Mouse (Mus musculus) intestine, embryonic 15.5 days (tissue): ENCODE data around the gene Stac. TPM values are rescaled to one million over a fixed set of nuclear protein-coding genes. Genes with fewer than 3 reads are reported as not detected.

Source experiments
- ATAC-seq: fragments of 200-750 bp; cut with Nextera tagmentation; 2 replicates; pipeline ENCODE4 v1.8.0; 2017; ENCODE audit warnings: moderate TSS enrichment, moderate library complexity
- H3K27ac ChIP-seq: fragments of 300-500 bp; sonication (generic); 2 replicates; pipeline ENCODE4 v1.5.1; 2015; ENCODE audit warnings: mild to moderate bottlenecking, inconsistent platforms
- H3K27me3 ChIP-seq: fragments of 300-500 bp; sonication (generic); replicated peaks from 2 replicates; pipeline ENCODE4 v1.6.1; 2015; ENCODE audit warnings: inconsistent platforms
- H3K36me3 ChIP-seq: fragments of 300-500 bp; sonication (generic); 2 replicates; pipeline ENCODE4 v1.6.1; 2015; ENCODE audit warnings: inconsistent platforms
- H3K4me1 ChIP-seq: fragments of 300-500 bp; sonication (generic); replicated peaks from 2 replicates; pipeline ENCODE4 v1.6.1; 2015; ENCODE audit warnings: inconsistent platforms
- H3K4me2 ChIP-seq: fragments of 300-500 bp; sonication (generic); replicated peaks from 2 replicates; pipeline ENCODE4 v1.6.1; 2015; ENCODE audit warnings: mild to moderate bottlenecking, inconsistent platforms
- H3K4me3 ChIP-seq: fragments of 300-500 bp; sonication (generic); replicated peaks from 2 replicates; pipeline ENCODE4 v1.5.1; 2015; ENCODE audit warnings: inconsistent platforms
- H3K9ac ChIP-seq: fragments of 300-500 bp; sonication (generic); 2 replicates; pipeline ENCODE4 v1.6.1; 2015; ENCODE audit warnings: inconsistent platforms
- H3K9me3 ChIP-seq: fragments of 300-500 bp; sonication (generic); 2 replicates; pipeline ENCODE4 v1.6.1; 2016; ENCODE audit warnings: inconsistent platforms
- WGBS: fragments of 180-500 bp; shearing (Covaris S2); methylation state at CpG from one replicate; pipeline ENCODE4 v1.1.7; 2015; 5-methylcytosine and 5-hydroxymethylcytosine counted together
- polyA plus RNA-seq: library from polyadenylated mRNA; unstranded; fragments of >200 nt; fragmentation: Nextera tagmentation; extraction: Ambion mirVana; gene quantifications from 2 replicates; pipeline ENCODE4 v1.2.1, GENCODE M21; 2015

Stac gene
- polyA plus RNA-seq: 3.3 and 3.5 TPM in 2 replicates

GRCm38 (mm10) chr9:111689680-111690483 lies at the start of gene Stac:
TSS of gene Stac (minus strand) at chr9:111690348.
- Histone ChIP-seq H3K9me3 (no peaks in the 10 kb centered on the region), H3K27me3 (peaks cover 23% of the 10 kb centered on the region), H3K4me3 (peak within 1 kb of the TSS; percentile 48), H3K27ac (no peak within 1 kb of the TSS), H3K4me2 (peak within 1 kb of the TSS; percentile 97), H3K36me3 (no peaks in the 10 kb centered on the region), H3K9ac (peak within 1 kb of the TSS; percentile 41), H3K4me1 (peaks cover 11% of the 10 kb centered on the region; the same call in 1 of the 2 replicates)
- ATAC-seq: peak; percentile 80
- 3% methylated on average over 64 of the region's 64 CpGs for WGBS

- Histone ChIP-seq H3K36me3 (no peaks in the 10 kb centered on the region), H3K9ac (no peak overlapping the region), H3K4me3 (no peak overlapping the region), H3K4me2 (no peak overlapping the region; the same call in 1 of the 2 replicates), H3K4me1 (0 out of 2 replicates have a peak, but pooled peaks cover 7% of the 10 kb centered on the region), H3K27ac (peak overlapping the region; percentile 8; the same call in 1 of the 2 replicates), H3K27me3 (no peaks in the 10 kb centered on the region), H3K9me3 (no peaks in the 10 kb centered on the region)
- peak; percentile 80 for ATAC-seq
- 45% methylated on average over 10 of the region's 10 CpGs for WGBS
These were observed 49.5 kb upstream of the Stac start for GRCm38 (mm10) chr9:111739431-111740245.

GRCm38 (mm10) chr9:111739026-111739425 lies 48.9 kb upstream of the Stac start:
- Histone ChIP-seq H3K4me2 (no peak overlapping the region; the same call in 1 of the 2 replicates), H3K4me3 (no peak overlapping the region), H3K27ac (no peak overlapping the region), H3K27me3 (no peaks in the 10 kb centered on the region), H3K9me3 (no peaks in the 10 kb centered on the region), H3K4me1 (0 out of 2 replicates have a peak, but pooled peaks cover 7% of the 10 kb centered on the region), H3K36me3 (no peaks in the 10 kb centered on the region), H3K9ac (no peak overlapping the region)
- WGBS: 56% methylated on average over 3 of the region's 3 CpGs
- peak; percentile 54 for ATAC-seq

GRCm38 (mm10) chr9:111737796-111738195 lies 47.6 kb upstream of the Stac start:
- WGBS: 82% methylated on average over 2 of the region's 2 CpGs
- Histone ChIP-seq H3K4me1 (0 out of 2 replicates have a peak, but pooled peaks cover 7% of the 10 kb centered on the region), H3K4me2 (no peak overlapping the region), H3K4me3 (no peak overlapping the region), H3K9me3 (no peaks in the 10 kb centered on the region), H3K36me3 (no peaks in the 10 kb centered on the region), H3K27me3 (no peaks in the 10 kb centered on the region), H3K27ac (no peak overlapping the region), H3K9ac (no peak overlapping the region)
- no peak for ATAC-seq

- Histone ChIP-seq H3K9ac (no peak overlapping the region), H3K36me3 (no peaks in the 10 kb centered on the region), H3K4me3 (no peak overlapping the region), H3K27me3 (no peaks in the 10 kb centered on the region), H3K4me2 (no peak overlapping the region), H3K9me3 (no peaks in the 10 kb centered on the region), H3K4me1 (0 out of 2 replicates have a peak, but pooled peaks cover 7% of the 10 kb centered on the region), H3K27ac (no peak overlapping the region)
- ATAC-seq: no peak
- WGBS: 77% methylated on average over 3 of the region's 3 CpGs
These were observed 45.8 kb upstream of the Stac start for GRCm38 (mm10) chr9:111735931-111736330.

- H3K9ac ChIP-seq: no peak overlapping the region
- H3K4me1 ChIP-seq: no peaks in the 10 kb centered on the region
- no peak overlapping the region for H3K4me3 ChIP-seq
- H3K9me3 ChIP-seq: no peaks in the 10 kb centered on the region
- no peak for ATAC-seq
- H3K36me3 ChIP-seq: no peaks in the 10 kb centered on the region
- 72% methylated on average over 9 of the region's 9 CpGs for WGBS
- no peak overlapping the region for H3K4me2 ChIP-seq
- H3K27me3 ChIP-seq: no peaks in the 10 kb centered on the region
- no peak overlapping the region for H3K27ac ChIP-seq
These were observed 42.0 kb upstream of the Stac start for GRCm38 (mm10) chr9:111731939-111732670.

- Histone ChIP-seq H3K27me3 (no peaks in the 10 kb centered on the region), H3K4me1 (no peaks in the 10 kb centered on the region), H3K9ac (no peak overlapping the region), H3K4me3 (no peak overlapping the region), H3K36me3 (no peaks in the 10 kb centered on the region), H3K27ac (no peak overlapping the region), H3K9me3 (no peaks in the 10 kb centered on the region), H3K4me2 (no peak overlapping the region)
- ATAC-seq: peak; percentile 55
- WGBS: 26% methylated on average over 5 of the region's 5 CpGs
These were observed 34.9 kb upstream of the Stac start for GRCm38 (mm10) chr9:111724981-111725593.

GRCm38 (mm10) chr9:111714457-111714856 lies 24.3 kb upstream of the Stac start:
- H3K4me2 ChIP-seq: no peak overlapping the region
- H3K9me3 ChIP-seq: no peaks in the 10 kb centered on the region
- WGBS: 52% methylated on average over 3 of the region's 3 CpGs
- H3K27ac ChIP-seq: no peak overlapping the region
- no peaks in the 10 kb centered on the region for H3K4me1 ChIP-seq
- no peaks in the 10 kb centered on the region for H3K27me3 ChIP-seq
- no peaks in the 10 kb centered on the region for H3K36me3 ChIP-seq
- no peak overlapping the region for H3K9ac ChIP-seq
- no peak for ATAC-seq
- H3K4me3 ChIP-seq: no peak overlapping the region

- Histone ChIP-seq H3K4me1 (no peaks in the 10 kb centered on the region), H3K4me2 (no peak overlapping the region), H3K4me3 (no peak overlapping the region), H3K36me3 (no peaks in the 10 kb centered on the region), H3K27ac (no peak overlapping the region), H3K9me3 (no peaks in the 10 kb centered on the region), H3K9ac (no peak overlapping the region), H3K27me3 (no peaks in the 10 kb centered on the region)
- 50% methylated on average over 2 of the region's 2 CpGs for WGBS
- ATAC-seq: no peak
These were observed 10.0 kb upstream of the Stac start for GRCm38 (mm10) chr9:111700101-111700500.

GRCm38 (mm10) chr9:111690484-111690855 lies 322 bp upstream of the Stac start:
- no peak overlapping the region for H3K27ac ChIP-seq
- H3K4me3 ChIP-seq: peak overlapping the region; percentile 48
- H3K4me2 ChIP-seq: peak overlapping the region; percentile 97
- H3K9ac ChIP-seq: peak overlapping the region; percentile 41
- WGBS: 10% methylated on average over 6 of the region's 6 CpGs
- H3K4me1 ChIP-seq: peaks cover 11% of the 10 kb centered on the region; the same call in 1 of the 2 replicates
- no peak; the same call in 1 of the 2 replicates for ATAC-seq
- H3K9me3 ChIP-seq: no peaks in the 10 kb centered on the region
- H3K36me3 ChIP-seq: no peaks in the 10 kb centered on the region
- H3K27me3 ChIP-seq: peaks cover 23% of the 10 kb centered on the region

GRCm38 (mm10) chr9:111689146-111689545 lies 1.0 kb downstream of the Stac start:
- Histone ChIP-seq H3K9ac (no peak overlapping the region), H3K4me2 (0 out of 2 replicates have a peak overlapping the region, but pooled peaks have one; percentile 97), H3K4me3 (no peak overlapping the region), H3K4me1 (peaks cover 11% of the 10 kb centered on the region; the same call in 1 of the 2 replicates), H3K9me3 (no peaks in the 10 kb centered on the region), H3K36me3 (no peaks in the 10 kb centered on the region), H3K27ac (no peak overlapping the region), H3K27me3 (peaks cover 23% of the 10 kb centered on the region)
- WGBS: 77% methylated on average over 11 of the region's 11 CpGs
- no peak for ATAC-seq
